Comparison of ENCODE assay signal across 8 mouse cellular contexts in genomic region chr7:100372452-100372980, GRCm38 (mm10). TPM values are rescaled to one million over a fixed set of nuclear protein-coding genes. Genes with fewer than 3 reads are reported as not detected.
DNase-seq lines count a peak whose midpoint lies in the region; ATAC-seq and TF ChIP-seq lines count a peak whose summit lies in the region.

No protein-coding gene starts in this region.

- no peaks in the 10 kb centered on the region for H3K9me3 ChIP-seq in embryonic facial prominence, embryonic 15.5 days (replicated peaks)
- H3K9me3 ChIP-seq in limb, embryonic 12.5 days: no peaks in the 10 kb centered on the region
- H3K9me3 ChIP-seq in neural tube, embryonic 15.5 days (replicated peaks): no peaks in the 10 kb centered on the region

- ATAC-seq in embryonic facial prominence, embryonic 15.5 days (ENCODE audit: insufficient number of reproducible peaks, low FRiP score, low TSS enrichment, low read depth): no peak
- no peak for ATAC-seq in limb, embryonic 12.5 days (ENCODE audit: insufficient number of reproducible peaks, insufficient read depth, low FRiP score, low TSS enrichment, low read depth)
- no peak for ATAC-seq in neural tube, embryonic 15.5 days (ENCODE audit: low FRiP score)

- peak overlapping the region; percentile 45 for H3K9ac ChIP-seq in embryonic facial prominence, embryonic 15.5 days
- peak overlapping the region; percentile 50 for H3K9ac ChIP-seq in limb, embryonic 12.5 days (replicated peaks)
- H3K9ac ChIP-seq in neural tube, embryonic 15.5 days (replicated peaks): peak overlapping the region; percentile 59

- H3K4me3 ChIP-seq in spleen, adult 2 months (ENCODE audit: extremely low read depth, insufficient read depth, insufficient read length): peak overlapping the region; percentile 76
- H3K4me3 ChIP-seq in embryonic facial prominence, embryonic 15.5 days (replicated peaks): peak overlapping the region; percentile 69
- peak overlapping the region; percentile 80 for H3K4me3 ChIP-seq in limb, embryonic 12.5 days (replicated peaks)
- peak overlapping the region; percentile 66 for H3K4me3 ChIP-seq in neural tube, embryonic 15.5 days (replicated peaks)

- WGBS in spleen, adult 2 months: 7% methylated on average over 17 of the region's 17 CpGs
- 4% methylated on average over 17 of the region's 17 CpGs for WGBS in embryonic facial prominence, embryonic 15.5 days
- 8% methylated on average over 17 of the region's 17 CpGs for WGBS in limb, embryonic 12.5 days
- whole genome bisulfite sequencing in neural tube, embryonic 15.5 days: 6% methylated on average over 17 of the region's 17 CpGs

- no peaks in the 10 kb centered on the region for H3K27me3 ChIP-seq in spleen, adult 2 months (ENCODE audit: control insufficient read depth, insufficient read depth, low read length)
- H3K27me3 ChIP-seq in embryonic facial prominence, embryonic 15.5 days: no peaks in the 10 kb centered on the region
- no peaks in the 10 kb centered on the region for H3K27me3 ChIP-seq in limb, embryonic 12.5 days
- H3K27me3 ChIP-seq in neural tube, embryonic 15.5 days (replicated peaks): no peaks in the 10 kb centered on the region

- DNase-seq in spleen, adult 2 months (ENCODE audit: low read depth in 1 of 2, low spot score in 2 of 2): peak in 1 of 2 experiments; percentile 22
- no peak for DNase-seq in spleen, adult 12 weeks (ENCODE audit: low spot score)
- no peak for DNase-seq in layer of hippocampus, postnatal 25 days (ENCODE audit: extremely low spot score in 1 of 2, low spot score in 1 of 2)
- DNase-seq in kidney, postnatal 14 days: no peak
- no peak for DNase-seq in right cerebral cortex, postnatal 14 days

- TF ChIP-seq POLR2A in spleen, adult 2 months (IDR thresholded peaks at IDR 0.05; ENCODE audit: low read depth, low read length): no peak

- no peak for TF ChIP-seq CTCF in spleen, adult 2 months (IDR thresholded peaks at IDR 0.05; ENCODE audit: extremely low read depth, insufficient read depth, insufficient read length, insufficient replicate concordance)

- peak overlapping the region; percentile 56 for H3K4me2 ChIP-seq in embryonic facial prominence, embryonic 15.5 days (replicated peaks)
- peak overlapping the region; percentile 68 for H3K4me2 ChIP-seq in limb, embryonic 12.5 days
- H3K4me2 ChIP-seq in neural tube, embryonic 15.5 days: peak overlapping the region; percentile 61

- H3K4me1 ChIP-seq in spleen, adult 2 months (ENCODE audit: control insufficient read depth, insufficient read depth, insufficient read length): peaks cover 2% of the 10 kb centered on the region; the same call in 1 of the 2 replicates
- peaks cover 11% of the 10 kb centered on the region for H3K4me1 ChIP-seq in embryonic facial prominence, embryonic 15.5 days
- peaks cover 15% of the 10 kb centered on the region for H3K4me1 ChIP-seq in limb, embryonic 12.5 days (replicated peaks)
- H3K4me1 ChIP-seq in neural tube, embryonic 15.5 days: peaks cover 31% of the 10 kb centered on the region

- peaks cover 12% of the 10 kb centered on the region for H3K36me3 ChIP-seq in spleen, adult 2 months (ENCODE audit: control insufficient read depth, insufficient read depth, low read length)
- H3K36me3 ChIP-seq in embryonic facial prominence, embryonic 15.5 days: peaks cover 21% of the 10 kb centered on the region
- peaks cover 29% of the 10 kb centered on the region for H3K36me3 ChIP-seq in limb, embryonic 12.5 days
- peaks cover 17% of the 10 kb centered on the region for H3K36me3 ChIP-seq in neural tube, embryonic 15.5 days

- H3K27ac ChIP-seq in spleen, adult 2 months (ENCODE audit: insufficient read depth, low read length): peak overlapping the region; percentile 74
- H3K27ac ChIP-seq in embryonic facial prominence, embryonic 15.5 days (replicated peaks): peak overlapping the region; percentile 87
- peak overlapping the region; percentile 88 for H3K27ac ChIP-seq in limb, embryonic 12.5 days
- H3K27ac ChIP-seq in neural tube, embryonic 15.5 days (replicated peaks): peak overlapping the region; percentile 80

RNA-seq across cellular contexts. Expression of gene Ppme1, which starts 0.4 kb away (rescaled TPM):
- 46.3 and 57.2 TPM in 2 replicates for polyA plus RNA-seq in spleen, adult 2 months (2012; rRNA removed)
- polyA plus RNA-seq in embryonic facial prominence, embryonic 15.5 days (2015; fragmentation: Nextera tagmentation; extraction: Ambion mirVana): 53.5 and 59.7 TPM in 2 replicates
- polyA plus RNA-seq in limb, embryonic 12.5 days (2016; fragmentation: Nextera tagmentation; extraction: Ambion mirVana): 53.8 and 60.6 TPM in 2 replicates
- 142 and 165 TPM in 2 replicates for polyA plus RNA-seq in neural tube, embryonic 15.5 days (2015; fragmentation: Nextera tagmentation; extraction: Ambion mirVana)
- total RNA-seq in layer of hippocampus, postnatal 25 days (2021): 100 to 1,000 TPM; 141 to 145 TPM

RNA-seq across cellular contexts. Expression of gene C2cd3, which starts 0.5 kb away (rescaled TPM):
- polyA plus RNA-seq in spleen, adult 2 months (2012; rRNA removed): 24.1 and 26.4 TPM in 2 replicates
- polyA plus RNA-seq in embryonic facial prominence, embryonic 15.5 days (2015; fragmentation: Nextera tagmentation; extraction: Ambion mirVana): 22.2 and 23.1 TPM in 2 replicates
- polyA plus RNA-seq in limb, embryonic 12.5 days (2016; fragmentation: Nextera tagmentation; extraction: Ambion mirVana): 37.7 and 40.4 TPM in 2 replicates
- 15.9 and 17.0 TPM in 2 replicates for polyA plus RNA-seq in neural tube, embryonic 15.5 days (2015; fragmentation: Nextera tagmentation; extraction: Ambion mirVana)
- 10 to 100 TPM; 21.4 to 23.2 TPM for total RNA-seq in layer of hippocampus, postnatal 25 days (2021)
